Mouse (Mus musculus): Measurements from ENCODE around the gene Ckmt1. TPM values are rescaled to one million over a fixed set of nuclear protein-coding genes. Genes with fewer than 3 reads are reported as not detected.

Ckmt1 gene
- polyA plus RNA-seq (2012; fragmentation: generic; extraction: Trizol), result not detected

GRCm38 (mm10) chr2:121357494-121357893 is at the start of gene Ckmt1:
Gene Ckmt1 (plus strand): TSS chr2:121357714.
- no peak within 1 kb of the TSS for H3K4me3 ChIP-seq
- no peak for TF ChIP-seq MYOD1 (IDR thresholded peaks at IDR 0.05; ENCODE audit: control insufficient read depth in 1 of 3, insufficient read length in 2 of 3, low read depth in 2 of 3)
- no peak for TF ChIP-seq TCF12 (IDR thresholded peaks at IDR 0.05; ENCODE audit: insufficient read depth, poor library complexity, severe bottlenecking)
- TF ChIP-seq MAX (IDR thresholded peaks at IDR 0.05; ENCODE audit: low read depth), result no peak
- no peak for TF ChIP-seq SRF (IDR thresholded peaks at IDR 0.05; ENCODE audit: control insufficient read depth, insufficient read length, low read depth)
- TF ChIP-seq USF1 (IDR thresholded peaks at IDR 0.05; ENCODE audit: low read depth), result no peak
- TF ChIP-seq E2F4 (IDR thresholded peaks at IDR 0.05; ENCODE audit: insufficient read depth), result no peak
- no peak for TF ChIP-seq CEBPB (IDR thresholded peaks at IDR 0.05; ENCODE audit: insufficient read depth, poor library complexity, severe bottlenecking)
- TF ChIP-seq REST (IDR thresholded peaks at IDR 0.05; ENCODE audit: insufficient read depth, insufficient read length), result no peak
- H3K27me3 ChIP-seq (ENCODE audit: control insufficient read depth, insufficient read depth, insufficient read length), result peaks cover 35% of the 10 kb centered on the region

DNA sequence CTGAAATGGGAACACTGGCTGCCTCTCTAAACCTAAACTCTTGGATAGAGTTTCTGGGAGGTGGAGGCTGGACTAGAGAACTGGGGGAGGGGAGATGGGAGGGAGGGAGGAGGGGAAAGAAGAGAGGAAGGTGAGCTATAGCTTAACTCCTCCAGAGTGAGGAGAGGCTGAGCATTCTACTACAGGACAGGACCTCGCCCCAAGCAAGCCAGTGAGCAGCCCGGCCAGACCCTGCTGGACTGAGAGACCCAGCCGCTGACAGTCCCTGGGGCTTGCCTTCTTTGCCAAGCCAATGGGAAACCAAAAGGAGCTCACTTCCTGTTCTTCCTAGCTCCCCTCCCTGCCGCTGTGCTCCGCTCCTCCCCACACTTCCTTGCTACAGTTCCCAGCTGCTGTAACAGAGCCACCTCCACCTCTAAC is 48.5 kb upstream of the Ckmt1 start:
- H3K79me2 ChIP-seq (ENCODE audit: control insufficient read depth, insufficient read depth), result no peaks in the 10 kb centered on the region
- H3K27me3 ChIP-seq (ENCODE audit: control insufficient read depth, insufficient read depth, insufficient read length), result no peaks in the 10 kb centered on the region
- H3K4me3 ChIP-seq, result no peak overlapping the region
- H3K4me2 ChIP-seq (ENCODE audit: low read depth), result no peak overlapping the region
- TF ChIP-seq TCF12 (IDR thresholded peaks at IDR 0.05; ENCODE audit: insufficient read depth, poor library complexity, severe bottlenecking) (no peak), POLR2AphosphoS2 (IDR thresholded peaks at IDR 0.05; ENCODE audit: insufficient read length, low read depth) (peak; percentile 33), MYOD1 (IDR thresholded peaks at IDR 0.05; ENCODE audit: control insufficient read depth in 1 of 3, insufficient read length in 2 of 3, low read depth in 2 of 3) (no peak), SRF (IDR thresholded peaks at IDR 0.05; ENCODE audit: control insufficient read depth, insufficient read length, low read depth) (no peak), MYOG (IDR thresholded peaks at IDR 0.05; ENCODE audit: control insufficient read depth in 1 of 3, insufficient read depth in 1 of 3, insufficient read length in 2 of 3, low read depth in 2 of 3) (no peak), TCF3 (IDR thresholded peaks at IDR 0.05; ENCODE audit: insufficient read length, low read depth) (no peak), REST (IDR thresholded peaks at IDR 0.05; ENCODE audit: insufficient read depth, insufficient read length) (no peak), CEBPB (IDR thresholded peaks at IDR 0.05; ENCODE audit: insufficient read depth, poor library complexity, severe bottlenecking) (no peak), E2F4 (IDR thresholded peaks at IDR 0.05; ENCODE audit: insufficient read depth) (no peak)
- peaks cover 6% of the 10 kb centered on the region for H3K36me3 ChIP-seq (ENCODE audit: control insufficient read depth, insufficient read depth)
- H3ac ChIP-seq (ENCODE audit: control insufficient read depth, insufficient read length), result no peak overlapping the region

More at GRCm38 (mm10) chr2:121357494-121357893, at the start of gene Ckmt1:
- Histone ChIP-seq H3K36me3 (ENCODE audit: control insufficient read depth, insufficient read depth) (no peaks in the 10 kb centered on the region), H3ac (ENCODE audit: control insufficient read depth, insufficient read length) (no peak within 1 kb of the TSS), H3K4me2 (ENCODE audit: low read depth) (no peak within 1 kb of the TSS), H3K79me2 (ENCODE audit: control insufficient read depth, insufficient read depth) (no peaks in the 10 kb centered on the region)

GRCm38 (mm10) chr2:121316278-121316677 is 41.2 kb upstream of the Ckmt1 start:
- H3K27me3 ChIP-seq (ENCODE audit: control insufficient read depth, insufficient read depth, insufficient read length), result no peaks in the 10 kb centered on the region
- no peaks in the 10 kb centered on the region for H3K36me3 ChIP-seq (ENCODE audit: control insufficient read depth, insufficient read depth)
- no peak overlapping the region for H3K4me2 ChIP-seq (ENCODE audit: low read depth)
- TF ChIP-seq E2F4 (IDR thresholded peaks at IDR 0.05; ENCODE audit: insufficient read depth) (no peak), POLR2AphosphoS2 (IDR thresholded peaks at IDR 0.05; ENCODE audit: insufficient read length, low read depth) (no peak), TCF12 (IDR thresholded peaks at IDR 0.05; ENCODE audit: insufficient read depth, poor library complexity, severe bottlenecking) (no peak), MYOD1 (IDR thresholded peaks at IDR 0.05; ENCODE audit: control insufficient read depth in 1 of 3, insufficient read length in 2 of 3, low read depth in 2 of 3) (no peak), USF1 (IDR thresholded peaks at IDR 0.05; ENCODE audit: low read depth) (no peak), MYOG (IDR thresholded peaks at IDR 0.05; ENCODE audit: control insufficient read depth in 1 of 3, insufficient read depth in 1 of 3, insufficient read length in 2 of 3, low read depth in 2 of 3) (no peak), TCF3 (IDR thresholded peaks at IDR 0.05; ENCODE audit: insufficient read length, low read depth) (no peak), MAX (IDR thresholded peaks at IDR 0.05; ENCODE audit: low read depth) (no peak), SRF (IDR thresholded peaks at IDR 0.05; ENCODE audit: control insufficient read depth, insufficient read length, low read depth) (no peak)
- no peak overlapping the region for H3K4me3 ChIP-seq
- no peaks in the 10 kb centered on the region for H3K79me2 ChIP-seq (ENCODE audit: control insufficient read depth, insufficient read depth)
- no peak overlapping the region for H3ac ChIP-seq (ENCODE audit: control insufficient read depth, insufficient read length)

DNA sequence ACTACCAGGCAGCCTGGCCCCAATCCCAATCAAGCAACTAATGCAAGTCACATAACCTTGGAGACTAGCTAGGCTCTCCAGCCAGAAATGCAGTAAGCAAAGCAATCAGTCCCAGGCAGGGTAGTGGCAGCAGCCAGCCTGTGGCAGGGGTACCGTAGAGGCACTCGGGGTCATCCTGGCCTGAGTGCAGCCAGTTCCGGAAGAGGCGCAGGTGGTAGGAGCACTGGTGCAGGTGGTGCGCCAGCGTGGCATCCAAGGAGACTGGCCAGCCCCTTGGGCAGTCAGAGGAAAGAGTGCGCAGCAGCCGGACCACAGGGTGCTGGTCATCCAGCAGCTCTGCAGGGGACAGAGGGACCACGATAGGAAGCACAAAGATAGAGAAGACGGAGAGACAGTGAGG is 34.5 kb upstream of the Ckmt1 start:
- TF ChIP-seq USF1 (IDR thresholded peaks at IDR 0.05; ENCODE audit: low read depth), result no peak
- Histone ChIP-seq H3K4me2 (ENCODE audit: low read depth) (no peak overlapping the region), H3K27me3 (ENCODE audit: control insufficient read depth, insufficient read depth, insufficient read length) (no peaks in the 10 kb centered on the region), H3K79me2 (ENCODE audit: control insufficient read depth, insufficient read depth) (no peaks in the 10 kb centered on the region), H3K4me3 (no peak overlapping the region), H3ac (ENCODE audit: control insufficient read depth, insufficient read length) (no peak overlapping the region), H3K36me3 (ENCODE audit: control insufficient read depth, insufficient read depth) (no peaks in the 10 kb centered on the region)

DNA sequence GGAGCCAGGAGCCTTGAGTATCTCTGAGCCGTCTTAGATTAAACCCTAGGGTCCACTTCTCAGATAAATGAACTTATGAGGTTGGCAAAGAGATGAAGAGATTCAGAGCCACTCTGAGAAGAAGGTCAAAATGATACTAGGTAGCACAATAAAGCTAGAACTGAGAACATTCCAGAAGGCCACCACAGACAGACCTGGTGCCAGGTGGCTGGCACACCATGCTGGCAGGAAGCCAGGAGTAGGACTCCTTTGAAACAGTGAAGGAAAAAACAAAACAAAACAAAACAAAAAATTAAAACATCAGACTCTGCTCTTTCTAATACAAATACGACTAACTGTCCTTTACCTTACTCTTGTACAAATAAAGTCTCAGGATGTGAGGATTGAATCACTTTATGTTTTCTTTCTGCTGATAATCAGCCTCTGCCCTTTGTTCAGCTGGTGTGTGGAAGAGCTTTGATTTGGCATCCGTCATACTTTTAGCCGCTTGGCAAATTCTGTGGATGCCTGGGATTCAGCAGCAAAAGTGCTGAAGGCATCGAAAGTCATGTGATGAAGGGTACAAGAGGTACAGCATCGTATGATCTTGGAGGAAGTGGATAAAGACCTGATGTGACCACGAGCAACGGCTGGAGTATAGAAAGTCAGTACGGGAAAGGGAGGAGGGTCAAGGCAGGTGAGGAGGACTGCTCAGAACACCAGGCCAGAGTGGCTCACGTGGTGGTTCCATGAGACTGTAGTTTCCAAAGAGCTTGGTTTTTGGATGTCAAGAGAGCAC is 33.6 kb upstream of the Ckmt1 start:
- Histone ChIP-seq H3K4me2 (ENCODE audit: low read depth) (no peak overlapping the region), H3K27me3 (ENCODE audit: control insufficient read depth, insufficient read depth, insufficient read length) (no peaks in the 10 kb centered on the region)

More for the DNA sequence above, 33.6 kb upstream of the Ckmt1 start:
- no peaks in the 10 kb centered on the region for H3K36me3 ChIP-seq (ENCODE audit: control insufficient read depth, insufficient read depth)
- H3K4me3 ChIP-seq, result no peak overlapping the region
- H3ac ChIP-seq (ENCODE audit: control insufficient read depth, insufficient read length), result no peak overlapping the region
- no peak for TF ChIP-seq MYOG (IDR thresholded peaks at IDR 0.05; ENCODE audit: control insufficient read depth in 1 of 3, insufficient read depth in 1 of 3, insufficient read length in 2 of 3, low read depth in 2 of 3)
- no peak for TF ChIP-seq TCF3 (IDR thresholded peaks at IDR 0.05; ENCODE audit: insufficient read length, low read depth)
- no peak for TF ChIP-seq MAX (IDR thresholded peaks at IDR 0.05; ENCODE audit: low read depth)
- no peak for TF ChIP-seq TCF12 (IDR thresholded peaks at IDR 0.05; ENCODE audit: insufficient read depth, poor library complexity, severe bottlenecking)
- TF ChIP-seq POLR2AphosphoS2 (IDR thresholded peaks at IDR 0.05; ENCODE audit: insufficient read length, low read depth), result no peak
- no peak for TF ChIP-seq POLR2A (IDR thresholded peaks at IDR 0.05; ENCODE audit: insufficient read length, low read depth)
- no peak for TF ChIP-seq SRF (IDR thresholded peaks at IDR 0.05; ENCODE audit: control insufficient read depth, insufficient read length, low read depth)
- no peak for TF ChIP-seq REST (IDR thresholded peaks at IDR 0.05; ENCODE audit: insufficient read depth, insufficient read length)
- TF ChIP-seq E2F4 (IDR thresholded peaks at IDR 0.05; ENCODE audit: insufficient read depth), result no peak
- no peak for TF ChIP-seq CEBPB (IDR thresholded peaks at IDR 0.05; ENCODE audit: insufficient read depth, poor library complexity, severe bottlenecking)
- no peak for TF ChIP-seq USF1 (IDR thresholded peaks at IDR 0.05; ENCODE audit: low read depth)
- no peak for TF ChIP-seq MYOD1 (IDR thresholded peaks at IDR 0.05; ENCODE audit: control insufficient read depth in 1 of 3, insufficient read length in 2 of 3, low read depth in 2 of 3)
- H3K79me2 ChIP-seq (ENCODE audit: control insufficient read depth, insufficient read depth), result no peaks in the 10 kb centered on the region
